Mouse (Mus musculus) intestine, postnatal 0 days (tissue): ENCODE measurements around the gene Pde4d. TPM values are rescaled to one million over a fixed set of nuclear protein-coding genes. Genes with fewer than 3 reads are reported as not detected.

Experiments
- ATAC-seq: fragments of 200-750 bp; cut with Nextera tagmentation; 2 replicates; pipeline ENCODE4 v1.8.0; 2017; ENCODE audit warnings: mild to moderate bottlenecking, moderate TSS enrichment, moderate library complexity
- H3K27ac ChIP-seq: fragments of 300-500 bp; sonication (generic); 2 replicates; pipeline ENCODE4 v1.5.1; 2014; ENCODE audit warnings: mild to moderate bottlenecking, low read depth, low read length, moderate library complexity
- H3K27me3 ChIP-seq: fragments of 300-500 bp; sonication (generic); replicated peaks from 2 replicates; pipeline ENCODE4 v1.6.1; 2014; ENCODE audit warnings: low read length, mixed read lengths; ENCODE audit not compliant: control insufficient read depth, insufficient read depth
- H3K36me3 ChIP-seq: fragments of 300-500 bp; sonication (generic); 2 replicates; pipeline ENCODE4 v1.6.1; 2014; ENCODE audit warnings: mild to moderate bottlenecking, moderate library complexity; ENCODE audit not compliant: control insufficient read depth, insufficient read depth
- H3K4me1 ChIP-seq: fragments of 300-500 bp; sonication (generic); replicated peaks from 2 replicates; pipeline ENCODE4 v1.6.1; 2014; ENCODE audit warnings: antibody characterized with exemption, low read length, mixed read lengths; ENCODE audit not compliant: control insufficient read depth, insufficient read depth
- H3K4me2 ChIP-seq: fragments of 300-500 bp; sonication (generic); replicated peaks from 2 replicates; pipeline ENCODE4 v1.6.1; 2014; ENCODE audit warnings: low read depth, mild to moderate bottlenecking, moderate library complexity
- H3K4me3 ChIP-seq: fragments of 300-500 bp; sonication (generic); 2 replicates; pipeline ENCODE4 v1.5.1; 2014; ENCODE audit warnings: low read depth, low read length
- H3K9ac ChIP-seq: fragments of 300-500 bp; sonication (generic); 2 replicates; pipeline ENCODE4 v1.6.1; 2014; ENCODE audit warnings: mild to moderate bottlenecking, low read depth, low read length
- H3K9me3 ChIP-seq: fragments of 300-500 bp; sonication (generic); 2 replicates; pipeline ENCODE4 v1.6.1; 2016; ENCODE audit warnings: mixed run types; ENCODE audit not compliant: control insufficient read depth
- CTCF ChIP-seq: sonication (generic); IDR thresholded peaks from 2 replicates; pipeline ENCODE4 v1.5.1; 2016; ENCODE audit warnings: low read depth, mild to moderate bottlenecking, control low read depth, antibody characterized with exemption, moderate library complexity
- WGBS: fragments of 180-500 bp; shearing (Covaris S2); extraction: QIAGEN DNeasy Blood & Tissue Kit; methylation state at CpG from one replicate; pipeline ENCODE4 v1.1.7; 2014; 5-methylcytosine and 5-hydroxymethylcytosine counted together
- polyA plus RNA-seq: library from polyadenylated mRNA; unstranded; fragments of >200 nt; fragmentation: Nextera tagmentation; extraction: Ambion mirVana; gene quantifications from 2 replicates; pipeline ENCODE4 v1.2.1, GENCODE M21; 2015

Gene Pde4d
- polyA plus RNA-seq, 1 experiment from 2014 or later: 17.8 TPM

- ATAC-seq: no peak
- Histone ChIP-seq H3K4me3 (no peak overlapping the region), H3K36me3 (no peaks in the 10 kb centered on the region), H3K27me3 (no peaks in the 10 kb centered on the region), H3K9ac (no peak overlapping the region), H3K4me1 (peaks cover 10% of the 10 kb centered on the region), H3K4me2 (no peak overlapping the region), H3K9me3 (no peaks in the 10 kb centered on the region), H3K27ac (no peak overlapping the region)
- WGBS: 86% methylated on average over 13 of the region's 13 CpGs
- TF ChIP-seq CTCF: no peak
Measured at GRCm38 (mm10) chr13:109914246-109914645, 1464.5 kb downstream of the Pde4d start.

- WGBS: 11% methylated on average over 5 of the region's 5 CpGs
- Histone ChIP-seq H3K4me1 (peaks cover 10% of the 10 kb centered on the region), H3K4me3 (no peak overlapping the region), H3K9me3 (no peaks in the 10 kb centered on the region), H3K27me3 (no peaks in the 10 kb centered on the region), H3K4me2 (no peak overlapping the region), H3K36me3 (no peaks in the 10 kb centered on the region), H3K27ac (no peak overlapping the region), H3K9ac (no peak overlapping the region)
- no peak for TF ChIP-seq CTCF
- ATAC-seq: 0 out of 2 replicates have a peak, but pooled peaks have one; percentile 15
Measured at GRCm38 (mm10) chr13:109914846-109915245, 1465.1 kb downstream of the Pde4d start.

GRCm38 (mm10) chr13:109915501-109915900, 1465.8 kb downstream of the Pde4d start:
- H3K4me3 ChIP-seq: no peak overlapping the region
- TF ChIP-seq CTCF: no peak
- H3K27ac ChIP-seq: no peak overlapping the region
- peaks cover 10% of the 10 kb centered on the region for H3K4me1 ChIP-seq
- no peak overlapping the region for H3K9ac ChIP-seq
- H3K27me3 ChIP-seq: no peaks in the 10 kb centered on the region
- ATAC-seq: no peak
- 35% methylated on average over 7 of the region's 7 CpGs for WGBS
- no peak overlapping the region for H3K4me2 ChIP-seq
- no peaks in the 10 kb centered on the region for H3K9me3 ChIP-seq
- H3K36me3 ChIP-seq: no peaks in the 10 kb centered on the region

GRCm38 (mm10) chr13:109915964-109916363, 1466.2 kb downstream of the Pde4d start:
- H3K4me3 ChIP-seq: no peak overlapping the region
- no peaks in the 10 kb centered on the region for H3K9me3 ChIP-seq
- H3K9ac ChIP-seq: no peak overlapping the region
- no peaks in the 10 kb centered on the region for H3K36me3 ChIP-seq
- TF ChIP-seq CTCF: no peak
- H3K4me2 ChIP-seq: no peak overlapping the region
- H3K27me3 ChIP-seq: no peaks in the 10 kb centered on the region
- peaks cover 10% of the 10 kb centered on the region for H3K4me1 ChIP-seq
- WGBS: 71% methylated on average over 5 of the region's 5 CpGs
- H3K27ac ChIP-seq: no peak overlapping the region
- ATAC-seq: no peak

- peaks cover 3% of the 10 kb centered on the region; the same call in 1 of the 2 replicates for H3K4me1 ChIP-seq
- H3K9ac ChIP-seq: no peak overlapping the region
- H3K36me3 ChIP-seq: no peaks in the 10 kb centered on the region
- no peak for ATAC-seq
- H3K27ac ChIP-seq: no peak overlapping the region
- TF ChIP-seq CTCF: no peak
- no peak overlapping the region for H3K4me2 ChIP-seq
- no peak overlapping the region for H3K4me3 ChIP-seq
- WGBS: 82% methylated on average over 10 of the region's 10 CpGs
- H3K27me3 ChIP-seq: no peaks in the 10 kb centered on the region
- no peaks in the 10 kb centered on the region for H3K9me3 ChIP-seq
Measured at GRCm38 (mm10) chr13:109917551-109917950, 1467.8 kb downstream of the Pde4d start.

GRCm38 (mm10) chr13:109918631-109919030, 1468.9 kb downstream of the Pde4d start:
- no peak overlapping the region for H3K4me2 ChIP-seq
- no peak overlapping the region for H3K9ac ChIP-seq
- no peak for ATAC-seq
- H3K36me3 ChIP-seq: no peaks in the 10 kb centered on the region
- H3K27me3 ChIP-seq: no peaks in the 10 kb centered on the region
- peaks cover 3% of the 10 kb centered on the region; the same call in 1 of the 2 replicates for H3K4me1 ChIP-seq
- WGBS: 60% methylated on average over 8 of the region's 8 CpGs
- no peak overlapping the region for H3K27ac ChIP-seq
- no peaks in the 10 kb centered on the region for H3K9me3 ChIP-seq
- no peak overlapping the region for H3K4me3 ChIP-seq
- TF ChIP-seq CTCF: no peak

GRCm38 (mm10) chr13:109920256-109920655, 1470.5 kb downstream of the Pde4d start:
- H3K9me3 ChIP-seq: no peaks in the 10 kb centered on the region
- TF ChIP-seq CTCF: no peak
- WGBS: 85% methylated on average over 6 of the region's 6 CpGs
- no peaks in the 10 kb centered on the region for H3K27me3 ChIP-seq
- no peak overlapping the region for H3K9ac ChIP-seq
- no peaks in the 10 kb centered on the region for H3K36me3 ChIP-seq
- no peaks in the 10 kb centered on the region for H3K4me1 ChIP-seq
- no peak overlapping the region for H3K4me2 ChIP-seq
- no peak overlapping the region for H3K4me3 ChIP-seq
- no peak for ATAC-seq
- no peak overlapping the region for H3K27ac ChIP-seq
